Mouse (Mus musculus) lung, postnatal 0 days (tissue): ENCODE data around the gene Evi5l.

ENCODE experiments used
- CTCF ChIP-seq: IDR thresholded peaks from 2 replicates; pipeline ENCODE4 v1.5.1; 2016; ENCODE audit warnings: antibody characterized with exemption, mild to moderate bottlenecking
- EP300 ChIP-seq: IDR thresholded peaks from 2 replicates; pipeline ENCODE4 v1.6.1; 2016; ENCODE audit warnings: antibody characterized with exemption, mild to moderate bottlenecking, control low read depth

GRCm38 (mm10) chr8:4249213-4249612, 82.8 kb downstream of the Evi5l start:
- TF ChIP-seq CTCF (no peak), EP300 (no peak)
